Mouse (Mus musculus): ENCODE measurements around the gene Dph2.

The Dph2 gene

GRCm38 (mm10) chr4:117872471-117872886, 19.4 kb downstream of the Dph2 start, which contains the start of gene Ccdc24:
TSS of gene Ccdc24 (minus strand) at chr4:117872557.
- no peak for DNase-seq (ENCODE audit: low read depth)

DNA sequence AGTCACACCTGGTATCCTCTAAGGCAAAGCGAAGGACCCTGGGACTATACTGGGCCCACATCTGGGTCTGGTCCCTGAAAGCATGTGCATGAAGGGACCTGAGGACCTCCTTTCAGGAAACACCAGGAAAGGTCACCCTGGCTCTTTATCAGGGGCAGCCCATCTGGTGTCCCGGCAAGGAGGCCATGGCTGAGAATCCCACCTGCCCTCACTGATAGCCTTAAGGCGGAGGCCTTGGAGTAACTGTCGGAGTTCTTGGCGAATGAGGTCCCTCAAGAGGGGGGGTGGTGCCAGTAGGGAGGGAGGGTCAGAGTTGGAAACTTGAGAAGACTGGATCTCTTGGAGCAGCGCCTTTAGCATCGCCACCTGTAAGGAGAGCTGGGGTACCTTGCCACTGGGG, 20.0 kb downstream of the Dph2 start:
- no peak for DNase-seq (ENCODE audit: low read depth)

DNA sequence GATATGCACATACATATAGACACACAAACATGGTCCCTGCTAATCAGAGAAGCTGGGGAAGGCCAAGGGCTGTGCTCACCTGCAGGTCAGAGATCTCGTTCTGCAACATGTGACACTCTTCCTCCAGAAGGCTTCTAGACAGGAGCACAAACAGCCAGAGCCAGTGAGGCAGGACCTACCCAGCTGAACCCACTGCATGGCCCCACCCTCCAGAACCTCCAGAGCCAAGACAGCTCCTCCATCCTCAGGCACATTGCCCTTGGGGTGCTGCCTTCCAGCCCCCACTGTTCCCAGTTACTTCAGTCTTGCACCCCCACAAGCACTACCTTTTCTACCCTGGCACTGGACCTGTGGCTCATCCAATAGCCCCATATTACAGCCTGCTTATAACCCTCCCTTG, 21.4 kb downstream of the Dph2 start:
- no peak for DNase-seq (ENCODE audit: low read depth)

DNA sequence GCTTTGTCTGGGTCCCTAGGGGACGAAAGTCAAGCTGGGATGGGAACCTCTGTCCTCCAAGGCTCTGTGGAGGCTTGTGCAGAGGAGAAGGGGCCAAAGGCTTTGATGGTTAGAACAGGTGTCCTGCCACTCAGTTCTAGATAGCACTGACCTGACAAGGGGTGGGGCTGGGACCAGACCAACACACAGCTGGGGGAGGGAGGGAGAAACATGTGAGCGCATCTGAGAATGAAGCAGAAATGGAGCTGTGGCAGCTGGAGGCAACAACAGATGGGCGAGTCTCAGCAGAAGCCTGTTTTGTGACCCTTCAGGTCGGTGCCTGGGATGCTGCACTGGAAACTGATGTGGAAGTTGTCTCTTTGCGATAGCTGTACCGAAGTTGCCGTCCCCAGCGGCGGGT, 22.5 kb downstream of the Dph2 start:
- DNase-seq (ENCODE audit: low read depth) = no peak

GRCm38 (mm10) chr4:117867823-117868222, 24.0 kb downstream of the Dph2 start:
- no peak for DNase-seq (ENCODE audit: low read depth)

DNA sequence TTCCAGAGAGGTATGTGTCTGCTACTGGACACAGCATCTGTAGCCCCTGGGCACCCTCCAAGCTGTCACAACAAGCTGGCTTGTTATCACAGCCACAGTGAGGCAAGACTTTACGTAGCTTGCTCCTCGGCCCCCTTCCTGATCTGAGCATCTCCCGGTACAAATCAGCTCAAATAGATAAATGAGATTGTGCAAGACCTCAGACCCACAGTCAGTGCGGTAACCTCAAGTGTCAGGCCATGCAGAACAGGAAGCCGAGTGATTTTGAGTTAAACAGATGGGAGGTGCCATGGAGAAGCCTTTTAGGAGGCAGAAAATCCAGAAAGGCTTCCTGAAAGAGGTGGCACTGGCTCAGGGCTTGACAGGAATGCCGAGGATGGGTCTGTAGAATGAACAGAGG, 24.8 kb downstream of the Dph2 start:
- peak; percentile 82 for DNase-seq (ENCODE audit: low read depth)

DNA sequence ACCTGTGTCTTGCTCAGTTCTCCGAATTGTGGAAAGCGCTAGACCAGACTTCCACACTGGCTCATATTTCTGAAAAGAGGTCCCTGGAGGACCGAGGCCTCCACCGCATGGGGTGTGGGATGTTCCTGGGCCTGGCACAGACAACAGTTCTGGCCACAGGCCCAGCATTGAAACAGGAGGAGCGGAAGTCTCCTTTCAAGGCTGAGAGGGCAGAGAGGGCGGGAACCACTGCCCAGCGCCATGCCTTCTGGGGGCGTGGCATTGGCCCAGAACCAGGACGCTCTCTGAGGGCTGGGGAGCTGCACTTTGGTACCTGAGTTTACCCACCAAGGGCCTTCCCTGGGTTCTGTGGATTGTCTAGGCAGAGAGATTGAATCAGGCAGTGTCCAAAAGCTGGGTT, 25.7 kb downstream of the Dph2 start:
- DNase-seq (ENCODE audit: low read depth) = peak; percentile 40

DNA sequence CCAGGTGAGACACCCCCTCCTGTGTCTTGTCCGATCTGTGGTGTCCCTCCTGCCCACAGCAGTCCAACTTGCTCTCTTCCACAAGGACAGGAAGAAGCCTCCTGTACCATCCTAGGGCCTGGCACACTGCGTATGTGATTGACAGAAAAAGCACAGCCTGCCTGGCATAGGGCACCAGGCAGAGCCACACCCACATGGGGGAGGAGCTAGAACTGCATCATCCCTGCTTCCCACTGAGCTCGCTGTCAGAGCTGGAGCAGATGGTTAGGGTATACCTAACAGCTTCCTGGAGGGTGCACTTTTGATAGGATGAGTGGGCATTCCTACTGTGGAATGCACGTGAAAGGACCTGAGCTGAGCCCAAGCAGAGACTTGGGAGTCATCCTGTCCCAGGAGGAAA, 29.0 kb downstream of the Dph2 start:
- no peak for DNase-seq (ENCODE audit: low read depth)

- DNase-seq (ENCODE audit: low read depth) = no peak
Observed at GRCm38 (mm10) chr4:117860570-117860969, 31.3 kb downstream of the Dph2 start.

GRCm38 (mm10) chr4:117858794-117859193, 33.0 kb downstream of the Dph2 start:
- DNase-seq (ENCODE audit: low read depth) = peak; percentile 48

GRCm38 (mm10) chr4:117855146-117855545, 36.7 kb downstream of the Dph2 start:
- DNase-seq (ENCODE audit: low read depth) = peak; percentile 26

DNA sequence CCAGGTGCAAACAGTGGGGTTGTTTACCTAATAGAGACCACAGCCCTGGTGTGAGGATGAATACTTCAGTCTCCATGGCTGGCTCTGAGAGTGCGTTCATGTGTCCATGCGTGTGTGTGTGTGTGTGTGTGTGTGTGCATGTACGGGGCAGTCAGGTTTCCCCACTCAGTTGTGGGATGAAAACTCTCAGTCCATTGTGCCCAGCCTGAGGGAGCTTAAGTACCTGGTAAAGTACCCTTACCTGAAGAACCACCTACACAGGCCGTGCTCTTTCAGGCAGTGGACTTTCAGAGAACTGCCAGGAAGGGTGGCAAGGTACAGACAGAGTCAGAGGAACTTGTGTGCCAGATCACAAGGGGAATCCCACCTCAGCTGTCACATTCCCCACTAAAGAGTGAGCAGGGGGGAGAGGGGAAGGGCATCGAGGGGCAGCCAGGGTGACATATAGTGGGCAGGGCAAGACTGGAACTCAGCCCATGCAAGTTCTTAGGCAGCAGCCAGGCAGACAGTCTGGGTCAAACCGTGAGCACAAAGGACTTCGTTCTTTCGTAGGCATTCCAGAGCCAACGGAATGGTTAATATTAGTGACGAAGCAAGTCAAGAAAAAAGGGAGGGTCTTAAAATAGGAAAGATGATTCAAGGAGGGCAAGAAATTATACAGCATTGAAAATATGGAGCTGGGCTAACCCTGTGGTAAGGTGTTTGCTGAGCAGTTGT, 39.5 kb downstream of the Dph2 start:
- no peak for DNase-seq (ENCODE audit: low read depth)

- DNase-seq (ENCODE audit: low read depth) = no peak
Observed at GRCm38 (mm10) chr4:117850871-117851270, 41.0 kb downstream of the Dph2 start.

GRCm38 (mm10) chr4:117850176-117850575, 41.7 kb downstream of the Dph2 start:
- DNase-seq (ENCODE audit: low read depth) = no peak

DNA sequence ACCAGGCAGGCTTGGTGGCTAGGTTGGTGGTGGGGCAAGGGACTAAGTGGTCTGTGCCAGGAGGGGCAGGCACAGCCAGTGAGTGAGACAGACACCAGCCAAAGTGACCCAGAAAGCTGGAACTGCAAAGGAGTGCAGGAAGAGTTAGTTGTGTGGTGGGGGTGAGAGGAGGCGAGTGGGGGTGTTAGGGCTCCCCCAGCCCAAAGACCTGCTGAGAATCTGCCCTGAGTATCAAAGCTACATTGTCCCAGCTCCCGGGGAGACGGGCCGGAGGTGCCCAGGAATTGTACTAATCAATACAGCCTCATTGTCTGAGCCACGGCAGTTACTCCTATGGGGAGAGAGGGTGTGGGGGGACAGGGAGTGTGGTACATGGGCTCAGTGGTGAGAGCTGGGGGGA, 42.3 kb downstream of the Dph2 start:
- DNase-seq (ENCODE audit: low read depth) = no peak

GRCm38 (mm10) chr4:117849063-117849462, 42.8 kb downstream of the Dph2 start:
- DNase-seq (ENCODE audit: low read depth) = no peak

DNA sequence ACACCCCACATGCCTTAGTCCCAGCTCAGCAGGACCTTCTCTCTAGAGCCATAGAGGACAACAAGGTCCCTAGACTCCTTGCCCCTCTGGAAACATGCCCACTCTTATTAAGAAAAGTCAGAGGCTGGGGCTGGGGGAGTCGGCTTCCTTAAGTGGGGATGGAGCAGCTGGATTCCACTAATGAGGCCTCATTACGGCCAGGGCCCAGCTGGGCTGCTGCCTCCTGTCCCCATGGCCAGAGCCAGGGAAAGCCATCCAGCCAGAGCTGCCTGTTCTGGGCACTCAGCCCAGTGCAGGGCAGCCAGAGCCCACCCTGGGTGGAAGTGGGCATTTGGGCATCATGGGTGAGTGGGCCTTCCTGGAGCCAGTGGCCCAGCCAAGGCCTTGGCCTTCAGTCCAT, 44.8 kb downstream of the Dph2 start:
- no peak for DNase-seq (ENCODE audit: low read depth)

GRCm38 (mm10) chr4:117846261-117846660, 45.6 kb downstream of the Dph2 start:
- DNase-seq (ENCODE audit: low read depth) = no peak

DNA sequence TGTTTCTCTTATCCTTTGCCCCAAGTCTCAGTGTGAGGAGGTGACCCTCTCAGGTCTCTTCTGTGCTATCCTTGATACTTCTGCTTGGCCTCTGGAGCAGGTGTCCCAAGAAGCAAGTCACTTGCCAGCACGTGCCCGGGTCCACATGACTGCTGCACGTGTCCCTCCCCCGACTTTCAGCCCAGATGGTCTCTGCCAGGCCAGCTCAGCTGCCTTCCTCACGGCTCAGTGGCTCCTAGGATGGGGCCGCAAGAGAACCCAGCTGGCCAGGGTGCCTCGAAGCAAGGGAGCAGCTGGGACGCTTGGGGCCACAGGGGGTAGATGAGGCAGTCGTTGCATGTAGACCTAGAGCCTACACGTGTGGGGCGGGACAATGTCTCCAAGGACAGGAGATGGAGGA, 46.5 kb downstream of the Dph2 start:
- no peak for DNase-seq (ENCODE audit: low read depth)

GRCm38 (mm10) chr4:117844467-117844866, 47.4 kb downstream of the Dph2 start:
- no peak for DNase-seq (ENCODE audit: low read depth)

DNA sequence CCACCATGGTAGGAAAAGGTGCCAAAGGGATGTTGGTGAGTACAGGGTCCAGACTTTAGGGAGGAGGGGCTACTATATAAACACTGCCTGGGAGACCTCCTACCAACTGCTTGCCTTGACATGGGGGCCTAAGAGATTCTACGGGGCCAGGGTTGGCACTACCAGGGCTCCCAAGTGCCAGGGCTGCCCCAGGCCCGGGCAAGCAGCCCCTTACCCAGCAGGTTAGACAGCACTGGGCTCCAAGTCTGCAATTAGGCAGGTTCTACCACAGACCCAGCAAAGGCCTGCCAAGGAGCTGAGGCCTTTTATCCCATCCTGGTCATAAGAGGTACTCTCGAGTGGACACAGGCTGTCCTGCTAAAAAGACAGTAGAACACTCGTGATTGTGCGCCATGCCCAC, 48.7 kb downstream of the Dph2 start:
- no peak for DNase-seq (ENCODE audit: low read depth)

DNA sequence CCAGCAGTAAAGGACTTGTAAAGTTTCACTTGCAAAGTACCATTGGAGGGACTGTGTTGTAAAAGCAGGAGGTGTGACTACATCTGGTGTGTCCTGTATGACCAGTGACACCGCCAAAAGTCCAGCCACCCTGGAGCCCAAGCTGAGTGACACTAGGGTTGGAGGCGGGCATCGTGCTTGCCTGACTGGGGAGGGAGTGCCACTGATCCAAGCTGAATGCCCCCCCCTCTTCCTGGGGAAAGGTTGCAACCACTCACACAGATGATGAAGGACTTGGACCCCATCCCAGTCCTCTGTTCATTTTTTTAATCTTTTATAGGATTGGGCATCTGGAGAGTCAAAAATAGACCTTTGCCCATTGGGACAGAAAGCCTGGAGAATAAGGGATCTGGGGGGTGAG, 50.3 kb downstream of the Dph2 start:
- DNase-seq (ENCODE audit: low read depth) = no peak

GRCm38 (mm10) chr4:117840821-117841220, 51.0 kb downstream of the Dph2 start:
- no peak for DNase-seq (ENCODE audit: low read depth)

DNA sequence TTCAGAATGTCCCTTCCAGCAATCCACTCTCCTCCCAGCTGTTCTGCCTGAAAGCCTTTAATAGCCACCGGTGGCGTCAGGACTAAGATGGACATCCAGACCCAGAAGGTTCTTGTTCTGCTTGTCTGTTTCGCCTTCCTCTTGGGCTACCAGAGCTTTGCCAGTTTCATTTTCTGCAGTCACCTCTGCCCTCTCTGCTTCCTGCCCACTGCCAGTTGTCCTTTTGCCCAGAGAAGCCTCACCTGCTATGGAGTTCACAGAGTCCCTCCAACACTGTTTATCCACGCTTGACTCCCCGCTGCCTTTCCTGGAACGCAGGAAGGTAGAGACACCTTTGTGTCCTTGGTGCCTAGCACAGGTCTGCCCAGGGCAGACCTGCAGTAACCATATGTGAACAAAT, 52.5 kb downstream of the Dph2 start:
- no peak for DNase-seq (ENCODE audit: low read depth)

All from 416B (cell line).